Mouse (Mus musculus) gastrocnemius, postnatal 14 days (tissue): ENCODE data around the gene Ice2. TPM values are rescaled to one million over a fixed set of nuclear protein-coding genes. Genes with fewer than 3 reads are reported as not detected.

Source experiments
- DNase-seq: peaks from one replicate; pipeline ENCODE4 v3.0.0; 2021; ENCODE audit warnings: mixed read lengths
- intact Hi-C: fragments of 180-260 bp; cut with DNase I; formaldehyde crosslinking; loops from one replicate; pipeline ENCODE4 v1.15.1; 2025; ENCODE audit warnings: low total_unique reads
- total RNA-seq, 2 experiments: library from RNA; stranded (reverse); gene quantifications; 2 replicates each; pipeline ENCODE4 v1.2.3; 2021

The Ice2 gene
- total RNA-seq, 2 experiments from 2014 or later = 5.0 to 6.4 TPM

GRCm38 (mm10) chr9:69394234-69394633 is 3.5 kb upstream of the Ice2 start:
- intact Hi-C loops = no loop called here
- DNase-seq = no peak

GRCm38 (mm10) chr9:69397432-69397759 is 310 bp upstream of the Ice2 start:
- no peak for DNase-seq
- intact Hi-C loops = no loop called here

- intact Hi-C loops = no loop called here
- DNase-seq = no peak
Observed at GRCm38 (mm10) chr9:69398453-69398850, 746 bp downstream of the Ice2 start.

- DNase-seq = no peak
Observed at GRCm38 (mm10) chr9:69404671-69405070, 7.0 kb downstream of the Ice2 start.

GRCm38 (mm10) chr9:69419476-69419875 is 21.8 kb downstream of the Ice2 start:
- no peak for DNase-seq
- intact Hi-C loops = loop anchor here (5.0 kb wide), 1 partner anchor 63 kb away; no protein-coding TSS in a partner anchor

More at GRCm38 (mm10) chr9:69404671-69405070, 7.0 kb downstream of the Ice2 start:
- intact Hi-C loops = no loop called here

GRCm38 (mm10) chr9:69430531-69430930 is 32.8 kb downstream of the Ice2 start:
- no peak for DNase-seq
- intact Hi-C loops = loop anchor here (5.0 kb wide), 1 partner anchor 37 kb away; no protein-coding TSS in a partner anchor

GRCm38 (mm10) chr9:69431863-69432555 is 34.3 kb downstream of the Ice2 start:
- no peak for DNase-seq
- intact Hi-C loops = loop anchor here (5.0 kb wide), 1 partner anchor 35 kb away; no protein-coding TSS in a partner anchor

- intact Hi-C loops = loop anchor here (5.0 kb wide), 1 partner anchor 52 kb away; no protein-coding TSS in a partner anchor
Observed at GRCm38 (mm10) chr9:69435194-69435593, 37.5 kb downstream of the Ice2 start.

GRCm38 (mm10) chr9:69435662-69436061 is 38.0 kb downstream of the Ice2 start:
- no peak for DNase-seq
- intact Hi-C loops = loop anchor here (5.0 kb wide), 1 partner anchor 52 kb away; no protein-coding TSS in a partner anchor

More at GRCm38 (mm10) chr9:69435194-69435593, 37.5 kb downstream of the Ice2 start:
- DNase-seq = no peak

- intact Hi-C loops = loop anchor here (5.0 kb wide), 1 partner anchor 47 kb away; no protein-coding TSS in a partner anchor
- DNase-seq = no peak
Observed at GRCm38 (mm10) chr9:69439805-69440357, 42.2 kb downstream of the Ice2 start.

GRCm38 (mm10) chr9:69442471-69443038 is 44.8 kb downstream of the Ice2 start:
- intact Hi-C loops = no loop called here
- DNase-seq = no peak

- intact Hi-C loops = no loop called here
- DNase-seq = peak; percentile 52
Observed at GRCm38 (mm10) chr9:69443203-69443602, 45.5 kb downstream of the Ice2 start.

- DNase-seq = no peak
- intact Hi-C loops = no loop called here
Observed at GRCm38 (mm10) chr9:69448801-69449200, 51.1 kb downstream of the Ice2 start.

GRCm38 (mm10) chr9:69450636-69451035 is 52.9 kb downstream of the Ice2 start:
- DNase-seq = no peak
- intact Hi-C loops = no loop called here

GRCm38 (mm10) chr9:69451886-69452810 is 54.4 kb downstream of the Ice2 start:
- DNase-seq = no peak
- intact Hi-C loops = no loop called here

- DNase-seq = peak; percentile 95
- intact Hi-C loops = no loop called here
Observed at GRCm38 (mm10) chr9:69453066-69453900, 55.6 kb downstream of the Ice2 start, which contains the start of gene Anxa2. Gene Anxa2, plus strand, starts transcription at chr9:69453620.

GRCm38 (mm10) chr9:69453901-69454666 is 56.4 kb downstream of the Ice2 start:
- intact Hi-C loops = no loop called here
- DNase-seq = peak; percentile 54

GRCm38 (mm10) chr9:69454691-69455090 is 57.0 kb downstream of the Ice2 start:
- intact Hi-C loops = no loop called here
- no peak for DNase-seq
